Mouse (Mus musculus) kidney, postnatal 36 days (tissue): ENCODE measurements around the gene Dennd4b.
A peak's percentile ranks its signal among the peaks of the same experiment; 100 is the strongest.
"Not testable (repeated sequence)": the region's sequence is repeated elsewhere in the genome, so short reads cannot be mapped to it uniquely, and the experiment has no call there.

ENCODE experiments used
- DNase-seq, 2 experiments: peaks; one replicate each; pipeline ENCODE4 v3.0.0; 2021 to 2022; ENCODE audit warnings: mixed read lengths in 2 of 2

The Dennd4b gene

GRCm38 (mm10) chr3:90280708-90281107, 15.7 kb downstream of the Dennd4b start:
- no peak for DNase-seq

- DNase-seq, result no peak
Observed at GRCm38 (mm10) chr3:90284150-90284549, 19.2 kb downstream of the Dennd4b start.

- not testable (repeated sequence) for DNase-seq
Observed at GRCm38 (mm10) chr3:90289403-90289802, 24.4 kb downstream of the Dennd4b start.

DNA sequence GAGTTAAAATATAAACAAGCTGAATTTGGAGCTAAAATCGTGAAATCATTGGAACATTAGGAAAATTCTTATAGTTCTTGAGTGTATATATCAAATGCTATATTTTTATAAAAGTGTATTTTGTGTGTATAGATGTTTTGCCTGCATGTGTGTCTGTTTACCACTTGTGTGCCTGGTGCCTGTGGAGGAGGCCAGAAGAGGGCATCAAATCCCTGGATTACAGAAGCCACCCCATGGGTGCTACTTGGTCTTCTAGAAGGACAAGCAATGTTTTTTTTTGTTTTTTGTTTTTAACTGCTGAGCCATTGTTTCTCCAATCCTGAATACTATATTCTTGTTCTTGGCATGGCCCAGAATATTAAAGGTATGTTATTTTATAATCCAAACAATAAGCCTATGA, 25.6 kb downstream of the Dennd4b start:
- DNase-seq, result peak; percentile 39 to 40

DNA sequence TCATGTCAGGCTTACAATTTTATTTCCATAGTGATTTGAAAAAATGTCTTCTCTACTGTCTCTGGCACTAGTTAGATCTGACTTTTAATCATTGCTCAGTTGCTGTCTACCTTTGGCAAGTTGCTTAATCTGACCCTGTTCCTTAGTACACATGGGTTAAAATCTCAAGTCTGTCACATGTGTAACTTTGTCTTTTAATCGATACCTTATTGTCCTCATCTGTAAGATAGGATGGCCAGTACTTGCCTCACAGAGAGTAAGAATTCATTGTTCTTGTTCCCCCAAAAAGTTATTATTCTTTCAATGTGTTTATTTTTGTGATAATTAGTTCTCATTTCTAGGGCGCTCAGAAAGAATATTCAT, 27.0 kb downstream of the Dennd4b start:
- no peak for DNase-seq

GRCm38 (mm10) chr3:90292345-90293275, 27.6 kb downstream of the Dennd4b start, which contains the start of gene Gatad2b:
Gatad2b (plus strand) TSS chr3:90293178.
- peak; percentile 99 to 100 for DNase-seq

DNA sequence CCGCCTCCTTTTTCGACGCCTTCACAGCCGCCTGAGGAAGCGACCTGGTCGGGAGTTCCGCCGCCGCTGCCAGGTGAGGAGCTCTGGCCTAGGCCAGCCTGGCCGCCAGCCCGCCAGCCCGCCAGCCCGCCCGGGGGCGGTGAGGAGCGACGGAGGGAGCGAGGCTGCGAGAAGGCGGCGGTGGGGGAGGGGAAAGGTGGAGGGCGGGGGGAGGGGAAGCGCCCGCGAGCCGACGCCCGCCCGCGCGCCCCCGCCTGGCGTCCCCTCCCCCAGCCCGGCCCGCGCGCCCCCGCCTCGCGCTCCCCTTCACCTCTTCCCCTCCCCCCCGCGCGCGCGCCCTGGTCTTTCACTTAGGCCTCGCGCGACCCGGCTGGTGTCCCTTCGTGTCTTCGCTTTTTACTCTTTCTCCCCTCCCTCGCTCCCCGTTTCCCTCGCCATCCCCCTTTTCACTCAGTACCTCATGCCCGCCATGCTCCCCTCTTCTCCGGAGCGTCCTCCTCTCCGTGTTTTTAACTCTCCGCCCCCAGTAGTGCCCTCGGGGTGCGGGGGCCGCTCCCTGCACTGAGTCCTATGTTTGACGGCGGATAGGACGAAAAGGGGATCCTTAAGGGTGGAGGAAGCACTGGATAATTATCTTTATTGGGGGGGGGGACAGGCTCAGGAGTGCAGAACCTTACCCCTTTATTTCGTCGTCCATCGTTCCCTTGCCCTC, 28.5 kb downstream of the Dennd4b start:
- DNase-seq, result peak; percentile 62 to 85

GRCm38 (mm10) chr3:90294064-90294440, 29.1 kb downstream of the Dennd4b start:
- no peak for DNase-seq

- no peak for DNase-seq
Observed at GRCm38 (mm10) chr3:90294651-90295050, 29.7 kb downstream of the Dennd4b start.

DNA sequence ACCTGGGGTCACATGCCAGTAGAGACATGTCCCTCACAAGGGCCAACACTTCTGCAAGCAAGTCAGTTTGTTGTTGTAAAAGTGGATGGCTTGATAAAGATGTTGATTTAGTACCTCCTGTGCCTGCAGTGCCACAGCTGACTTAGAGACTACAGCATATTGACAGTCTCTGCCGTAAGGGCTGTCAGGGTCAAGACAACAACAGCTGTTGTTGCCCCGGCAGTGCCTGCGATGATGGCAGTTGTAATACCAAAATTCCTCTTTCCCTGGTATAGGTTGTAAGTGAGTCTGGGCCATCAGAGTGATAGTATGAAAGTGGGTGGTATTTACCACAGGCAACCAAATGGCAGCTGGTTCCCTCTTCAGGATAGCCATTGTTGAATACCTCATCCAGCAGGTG, 40.8 kb downstream of the Dennd4b start:
- no peak for DNase-seq

GRCm38 (mm10) chr3:90309589-90309988, 44.6 kb downstream of the Dennd4b start:
- no peak for DNase-seq

GRCm38 (mm10) chr3:90313367-90313766, 48.4 kb downstream of the Dennd4b start:
- peak in 1 of 2 experiments; percentile 19 for DNase-seq

- DNase-seq, result no peak
Observed at GRCm38 (mm10) chr3:90314241-90314640, 49.3 kb downstream of the Dennd4b start.

DNA sequence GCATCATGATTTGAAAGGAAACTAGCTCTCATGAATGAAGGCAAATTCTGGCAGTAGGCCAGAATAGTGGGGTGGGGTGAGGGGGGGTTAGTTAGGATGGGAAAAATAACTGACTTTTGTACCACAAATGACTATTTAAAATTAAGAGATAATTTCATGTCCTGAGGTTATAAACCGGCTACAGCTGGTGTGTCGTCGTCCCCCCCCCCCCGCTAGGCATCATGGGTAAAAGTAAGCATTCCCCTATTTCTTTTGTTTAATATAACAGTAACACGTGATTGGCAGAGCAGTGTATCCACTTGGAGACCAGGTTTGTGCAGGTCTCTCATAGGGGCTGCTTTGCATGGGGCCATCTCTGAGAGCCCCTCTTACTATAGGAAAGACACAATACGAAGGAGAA, 57.3 kb downstream of the Dennd4b start:
- no peak for DNase-seq

GRCm38 (mm10) chr3:90323119-90323518, 58.1 kb downstream of the Dennd4b start:
- DNase-seq, result peak; percentile 76 to 87
